ENCODE assay signal across 7 mouse cellular contexts in the genomic region with DNA sequence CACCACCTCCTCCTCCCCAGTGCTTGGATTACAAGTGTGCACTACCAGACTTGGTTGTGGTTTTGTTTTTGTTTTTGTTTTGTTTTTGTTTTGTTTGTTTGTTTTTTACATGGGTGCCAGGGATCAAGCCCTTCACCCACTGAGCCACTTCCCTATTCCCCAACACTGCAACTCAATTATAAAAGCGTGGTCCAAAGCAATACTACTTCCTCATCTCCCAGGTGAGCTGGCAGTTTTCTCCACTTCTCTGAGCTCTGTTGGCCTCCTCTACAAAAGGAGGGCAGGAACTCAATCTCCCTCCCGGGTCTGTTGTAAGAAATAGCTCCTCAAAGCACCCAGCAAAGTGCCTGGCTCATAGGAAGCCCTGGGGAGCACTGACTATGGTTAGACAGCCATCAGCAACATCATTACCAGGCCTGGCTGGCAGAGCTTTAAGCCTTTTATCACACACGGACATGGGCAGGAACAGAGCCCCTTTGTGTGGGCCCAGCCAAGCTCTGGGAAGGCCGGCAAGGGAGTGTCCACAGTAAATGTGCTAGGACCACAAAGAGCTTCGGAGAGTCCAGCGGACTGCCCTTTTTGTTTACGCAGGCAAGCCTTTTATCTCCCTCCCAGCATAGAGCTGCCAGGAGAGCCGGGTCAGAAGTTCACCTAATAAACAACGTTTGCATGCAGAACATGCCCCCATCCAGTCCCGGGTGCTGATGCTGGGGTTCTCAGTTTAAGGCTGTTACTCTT. TPM values are rescaled to one million over a fixed set of nuclear protein-coding genes. Genes with fewer than 3 reads are reported as not detected.
DNase-seq lines count a peak whose midpoint lies in the region; ATAC-seq lines count a peak whose summit lies in the region.

No protein-coding gene starts in this region.

- H3K27ac ChIP-seq in intestine, embryonic 14.5 days (ENCODE audit: low read depth), result peak overlapping the region; percentile 54; the same call in 1 of the 2 replicates
- peak overlapping the region; percentile 81 for H3K27ac ChIP-seq in midbrain, embryonic 10.5 days (replicated peaks)

- no peaks in the 10 kb centered on the region for H3K27me3 ChIP-seq in intestine, embryonic 14.5 days (replicated peaks; ENCODE audit: control insufficient read depth, insufficient read depth, low read length)
- no peaks in the 10 kb centered on the region for H3K27me3 ChIP-seq in midbrain, embryonic 10.5 days (ENCODE audit: low read depth, poor library complexity, severe bottlenecking)

- no peaks in the 10 kb centered on the region for H3K36me3 ChIP-seq in intestine, embryonic 14.5 days (ENCODE audit: control insufficient read depth, insufficient read depth, low read length)
- H3K36me3 ChIP-seq in midbrain, embryonic 10.5 days, result no peaks in the 10 kb centered on the region

- H3K9ac ChIP-seq in intestine, embryonic 14.5 days (ENCODE audit: low read length), result no peak overlapping the region

- 11% methylated on average over 10 of the region's 10 CpGs for WGBS in intestine, embryonic 14.5 days
- 18% methylated on average over 10 of the region's 10 CpGs for WGBS in midbrain, embryonic 10.5 days

- H3K4me3 ChIP-seq in intestine, embryonic 14.5 days (ENCODE audit: low read depth, low read length), result no peak overlapping the region
- H3K4me3 ChIP-seq in midbrain, embryonic 10.5 days, result no peak overlapping the region

- no peak overlapping the region for H3K4me2 ChIP-seq in intestine, embryonic 14.5 days (ENCODE audit: low read length)

- 0 out of 2 replicates have a peak, but pooled peaks cover 5% of the 10 kb centered on the region for H3K4me1 ChIP-seq in intestine, embryonic 14.5 days (replicated peaks; ENCODE audit: control insufficient read depth, insufficient read depth, low read length)
- peaks cover 20% of the 10 kb centered on the region for H3K4me1 ChIP-seq in midbrain, embryonic 10.5 days

- DNase-seq in Muller cell, postnatal 12 days (ENCODE audit: inconsistent ontology term), result peak; percentile 98
- peak; percentile 66 for DNase-seq in intestine, embryonic 14.5 days (ENCODE audit: low spot score)
- peak; percentile 47 for DNase-seq in midbrain, embryonic 10.5 days (ENCODE audit: low spot score)
- DNase-seq in thymus, adult 18-20 months, result no peak
- no peak for DNase-seq in thymus, postnatal 25 days
- no peak for DNase-seq in thymus, postnatal 4 days

- ATAC-seq in common myeloid progenitor, adult 5-6 weeks (replicated peaks; ENCODE audit: low read depth, poor library complexity, severe bottlenecking), result 0 out of 2 replicates have a peak, but pooled peaks have one; percentile 22
- peak; percentile 72 for ATAC-seq in intestine, embryonic 14.5 days (replicated peaks; ENCODE audit: low FRiP score, low TSS enrichment, low read depth)

- H3K9me3 ChIP-seq in intestine, embryonic 14.5 days (ENCODE audit: control insufficient read depth, low read length), result no peaks in the 10 kb centered on the region
- no peaks in the 10 kb centered on the region for H3K9me3 ChIP-seq in midbrain, embryonic 10.5 days (replicated peaks)

RNA-seq across cellular contexts. Expression of gene Dkk3, which starts 11.3 kb away (rescaled TPM):
- total RNA-seq in common myeloid progenitor, adult 5-6 weeks (2017), result 0.27 TPM in 1 of 2 replicates, not detected in the other
- polyA plus RNA-seq in intestine, embryonic 14.5 days (2014; fragmentation: Nextera tagmentation; extraction: Ambion mirVana), result 22.9 and 27.4 TPM in 2 replicates
- 12.9 and 14.6 TPM in 2 replicates for polyA plus RNA-seq in midbrain, embryonic 10.5 days (2016; fragmentation: Nextera tagmentation; extraction: Ambion mirVana)

RNA-seq across cellular contexts. Expression of gene Mical2, which starts 55.5 kb away (rescaled TPM):
- total RNA-seq in common myeloid progenitor, adult 5-6 weeks (2017), result 1.6 and 2.2 TPM in 2 replicates
- polyA plus RNA-seq in intestine, embryonic 14.5 days (2014; fragmentation: Nextera tagmentation; extraction: Ambion mirVana), result 16.6 and 18.2 TPM in 2 replicates
- 0.78 and 1.3 TPM in 2 replicates for polyA plus RNA-seq in midbrain, embryonic 10.5 days (2016; fragmentation: Nextera tagmentation; extraction: Ambion mirVana)

Comparison
In these comparisons a context has a peak if more than half of its experiments do, and no peak if none do; other contexts are left out.
1. DNase-seq: peak in Muller cell, postnatal 12 days (single experiment), intestine, embryonic 14.5 days (single experiment) and midbrain, embryonic 10.5 days (single experiment); none in thymus, adult 18-20 months (0 of 2), thymus, postnatal 25 days (single experiment) and thymus, postnatal 4 days (single experiment).